Mouse (Mus musculus) MEL (cell line): Measurements from ENCODE around the gene Olfr350. TPM values are rescaled to one million over a fixed set of nuclear protein-coding genes. Genes with fewer than 3 reads are reported as not detected.

Source experiments
- DNase-seq: peaks from one replicate; pipeline ENCODE4 v3.0.0; 2011; ENCODE audit warnings: low read depth, low spot score
- H3K27ac ChIP-seq: 2 replicates; pipeline ENCODE4 v1.5.1; 2012; ENCODE audit warnings: low read depth, mild to moderate bottlenecking, control low read depth, low read length, moderate library complexity; ENCODE audit not compliant: control insufficient read depth
- H3K27me3 ChIP-seq, 2 experiments: fragments of 150-350 bp in 1 of 2; sonication (generic) in 1 of 2; 2 replicates each; pipeline ENCODE4 v1.6.1; 2012; ENCODE audit warnings: low read length in 2 of 2, mild to moderate bottlenecking in 2 of 2, improper control_type of control experiment in 1 of 2, moderate library complexity in 1 of 2; ENCODE audit not compliant: insufficient read depth in 2 of 2, control insufficient read depth in 1 of 2
- H3K36me3 ChIP-seq, 2 experiments: 2 replicates each; pipeline ENCODE4 v1.6.1; 2012 to 2014; ENCODE audit warnings: low read length in 2 of 2, improper control_type of control experiment in 1 of 2, inconsistent platforms in 1 of 2, mild to moderate bottlenecking in 1 of 2; ENCODE audit not compliant: insufficient read depth in 2 of 2, control insufficient read depth in 1 of 2
- H3K4me1 ChIP-seq, 2 experiments: fragments of 150-350 bp in 1 of 2; sonication (generic) in 1 of 2; 2 replicates each; pipeline ENCODE4 v1.6.1; 2012; ENCODE audit warnings: low read length in 2 of 2, improper control_type of control experiment in 1 of 2, mild to moderate bottlenecking in 1 of 2; ENCODE audit not compliant: insufficient read depth in 2 of 2, control insufficient read depth in 1 of 2
- H3K4me3 ChIP-seq, 2 experiments: fragments of 150-350 bp in 1 of 2; sonication (generic) in 1 of 2; 2 replicates each; pipeline ENCODE4 v1.5.1; 2012; ENCODE audit warnings: low read depth in 2 of 2, low read length in 2 of 2, mild to moderate bottlenecking in 2 of 2, moderate library complexity in 2 of 2, control low read depth in 1 of 2, improper control_type of control experiment in 1 of 2; ENCODE audit not compliant: control insufficient read depth in 1 of 2, insufficient read depth in 1 of 2
- H3K79me2 ChIP-seq: 2 replicates; pipeline ENCODE4 v1.6.1; 2012; ENCODE audit warnings: mild to moderate bottlenecking, low read length, moderate library complexity; ENCODE audit not compliant: control insufficient read depth, poor library complexity, insufficient read depth
- H3K9ac ChIP-seq: 2 replicates; pipeline ENCODE4 v1.6.1; 2012; ENCODE audit warnings: low read depth, mild to moderate bottlenecking, control low read depth, low read length, moderate library complexity; ENCODE audit not compliant: control insufficient read depth, poor library complexity, severe bottlenecking
- H3K9me3 ChIP-seq: fragments of 150-350 bp; sonication (generic); replicated peaks from 2 replicates; pipeline ENCODE4 v1.6.1; 2012; ENCODE audit warnings: mild to moderate bottlenecking, low read length, improper control_type of control experiment, moderate library complexity; ENCODE audit not compliant: insufficient read depth
- CTCF ChIP-seq, 3 experiments: IDR thresholded peaks in 2 of 3; conservative IDR thresholded peaks in 1 of 3; 2 replicates each; pipeline ENCODE4 v1.5.1; 2011 to 2012; ENCODE audit warnings: low read length in 3 of 3, low read depth in 2 of 3, mild to moderate bottlenecking in 2 of 3, improper control_type of control experiment in 1 of 3, inconsistent platforms in 1 of 3, mixed read lengths in 1 of 3, moderate library complexity in 1 of 3; ENCODE audit not compliant: control insufficient read depth in 1 of 3, insufficient read depth in 1 of 3, poor library complexity in 1 of 3, severe bottlenecking in 1 of 3
- E2F4 ChIP-seq: IDR thresholded peaks from 2 replicates; pipeline ENCODE4 v1.6.1; 2011; ENCODE audit warnings: low read depth, low read length, improper control_type of control experiment, borderline replicate concordance
- EP300 ChIP-seq, 2 experiments: IDR thresholded peaks; 2 replicates each; pipeline ENCODE4 v1.6.1; 2011; ENCODE audit warnings: improper control_type of control experiment in 2 of 2, low read length in 2 of 2, low read depth in 1 of 2, mild to moderate bottlenecking in 1 of 2
- ETS1 ChIP-seq: IDR thresholded peaks from 2 replicates; pipeline ENCODE4 v1.6.1; 2012; ENCODE audit warnings: low read depth, mild to moderate bottlenecking, inconsistent platforms, low read length, improper control_type of control experiment, moderate library complexity
- GABPA ChIP-seq: IDR thresholded peaks from 2 replicates; pipeline ENCODE4 v1.6.1; 2012; ENCODE audit warnings: low read depth, mild to moderate bottlenecking, inconsistent platforms, low read length, improper control_type of control experiment, moderate library complexity
- HCFC1 ChIP-seq: IDR thresholded peaks from 2 replicates; pipeline ENCODE4 v1.6.1; 2012; ENCODE audit warnings: low read depth, mild to moderate bottlenecking, inconsistent platforms, low read length, improper control_type of control experiment, moderate library complexity
- JUND ChIP-seq: IDR thresholded peaks from 2 replicates; pipeline ENCODE4 v1.6.1; 2011; ENCODE audit warnings: low read depth, mild to moderate bottlenecking, improper control_type of control experiment, low read length
- MAFK ChIP-seq: IDR thresholded peaks from 2 replicates; pipeline ENCODE4 v1.6.1; 2011; ENCODE audit warnings: low read depth, mild to moderate bottlenecking, low read length, improper control_type of control experiment, borderline replicate concordance
- MAZ ChIP-seq: IDR thresholded peaks from 2 replicates; pipeline ENCODE4 v1.6.1; 2012; ENCODE audit warnings: low read depth, mild to moderate bottlenecking, inconsistent platforms, low read length, improper control_type of control experiment
- MEF2A ChIP-seq: IDR thresholded peaks from 2 replicates; pipeline ENCODE4 v1.6.1; 2014; ENCODE audit warnings: low read depth, mild to moderate bottlenecking, inconsistent platforms, low read length, improper control_type of control experiment; ENCODE audit not compliant: poor library complexity, insufficient replicate concordance, severe bottlenecking; ENCODE audit errors: extremely low read depth
- NELFE ChIP-seq: IDR thresholded peaks from 2 replicates; pipeline ENCODE4 v1.6.1; 2011; ENCODE audit warnings: low read depth, low read length, improper control_type of control experiment
- POLR2A ChIP-seq, 2 experiments: IDR thresholded peaks; 2 replicates each; pipeline ENCODE4 v1.6.1; 2011 to 2012; ENCODE audit warnings: low read length in 2 of 2, mild to moderate bottlenecking in 2 of 2, control low read depth in 1 of 2, improper control_type of control experiment in 1 of 2, low read depth in 1 of 2, moderate library complexity in 1 of 2; ENCODE audit not compliant: control insufficient read depth in 1 of 2, insufficient read depth in 1 of 2, poor library complexity in 1 of 2
- POLR2AphosphoS2 ChIP-seq: IDR thresholded peaks from 2 replicates; pipeline ENCODE4 v1.6.1; 2011; ENCODE audit warnings: low read length, improper control_type of control experiment
- POLR2AphosphoS5 ChIP-seq: IDR thresholded peaks from 2 replicates; pipeline ENCODE4 v1.6.1; 2012; ENCODE audit warnings: low read depth, borderline replicate concordance, mild to moderate bottlenecking, inconsistent platforms, low read length, moderate library complexity, mixed read lengths
- RAD21 ChIP-seq: IDR thresholded peaks from 2 replicates; pipeline ENCODE4 v1.6.1; 2011; ENCODE audit warnings: mild to moderate bottlenecking, low read depth, low read length, improper control_type of control experiment
- RCOR1 ChIP-seq: IDR thresholded peaks from 2 replicates; pipeline ENCODE4 v1.6.1; 2012; ENCODE audit warnings: low read depth, mild to moderate bottlenecking, inconsistent platforms, low read length, improper control_type of control experiment
- SMC3 ChIP-seq: IDR thresholded peaks from 2 replicates; pipeline ENCODE4 v1.6.1; 2011; ENCODE audit warnings: low read depth, low read length, improper control_type of control experiment
- TAL1 ChIP-seq: IDR thresholded peaks from 2 replicates; pipeline ENCODE4 v1.6.1; 2012; ENCODE audit warnings: mild to moderate bottlenecking, inconsistent platforms, low read length, moderate library complexity, mixed read lengths
- TBP ChIP-seq: IDR thresholded peaks from 2 replicates; pipeline ENCODE4 v1.8.0; 2011; ENCODE audit warnings: low read depth, low read length, improper control_type of control experiment
- TCF12 ChIP-seq: IDR thresholded peaks from 2 replicates; pipeline ENCODE4 v1.6.1; 2014; ENCODE audit warnings: low read depth, mild to moderate bottlenecking, inconsistent platforms, low read length, improper control_type of control experiment, moderate library complexity
- UBTF ChIP-seq: IDR thresholded peaks from 2 replicates; pipeline ENCODE4 v1.6.1; 2012; ENCODE audit warnings: low read depth, mild to moderate bottlenecking, inconsistent platforms, low read length, improper control_type of control experiment, moderate library complexity, borderline replicate concordance; ENCODE audit not compliant: insufficient read depth
- USF2 ChIP-seq, 2 experiments: IDR thresholded peaks; 2 replicates each; pipeline ENCODE4 v1.6.1; 2011 to 2012; ENCODE audit warnings: improper control_type of control experiment in 2 of 2, low read length in 2 of 2, borderline replicate concordance in 1 of 2, inconsistent platforms in 1 of 2, low read depth in 1 of 2, mild to moderate bottlenecking in 1 of 2; ENCODE audit not compliant: insufficient read depth in 1 of 2
- ZC3H11A ChIP-seq: IDR thresholded peaks from 2 replicates; pipeline ENCODE4 v1.6.1; 2012; ENCODE audit warnings: low read depth, mild to moderate bottlenecking, inconsistent platforms, low read length, improper control_type of control experiment
- ZKSCAN1 ChIP-seq: IDR thresholded peaks from 2 replicates; pipeline ENCODE4 v1.6.1; 2012; ENCODE audit warnings: low read depth, mild to moderate bottlenecking, inconsistent platforms, low read length, improper control_type of control experiment, moderate library complexity
- ZMIZ1 ChIP-seq: IDR thresholded peaks from 2 replicates; pipeline ENCODE4 v1.6.1; 2012; ENCODE audit warnings: low read depth, mild to moderate bottlenecking, inconsistent platforms, low read length, improper control_type of control experiment, moderate library complexity
- ZNF384 ChIP-seq: IDR thresholded peaks from 2 replicates; pipeline ENCODE4 v1.6.1; 2012; ENCODE audit warnings: low read depth, mild to moderate bottlenecking, inconsistent platforms, low read length, improper control_type of control experiment
- polyA plus RNA-seq, 2 experiments: library from polyadenylated mRNA; stranded (reverse) in 1 of 2; unstranded in 1 of 2; fragments of >175 nt in 1 of 2; fragments of >200 nt in 1 of 2; gene quantifications; 2 replicates each; pipeline versions ENCODE4 v1.2.1 to v1.2.4; 2012; ENCODE audit warnings: low replicate concordance in 2 of 2, low read depth in 1 of 2; ENCODE audit not compliant: insufficient read length in 2 of 2, insufficient read depth in 1 of 2, missing spikeins in 1 of 2
- total RNA-seq: library from RNA; depleted of rRNA; stranded (reverse); fragments of 300-350 nt; gene quantifications from 2 replicates; pipeline ENCODE4 v1.2.3, GENCODE M21; 2012; rRNA removed

Olfr350 gene
- total RNA-seq = not detected in 2 replicates
- not detected for polyA plus RNA-seq

DNA sequence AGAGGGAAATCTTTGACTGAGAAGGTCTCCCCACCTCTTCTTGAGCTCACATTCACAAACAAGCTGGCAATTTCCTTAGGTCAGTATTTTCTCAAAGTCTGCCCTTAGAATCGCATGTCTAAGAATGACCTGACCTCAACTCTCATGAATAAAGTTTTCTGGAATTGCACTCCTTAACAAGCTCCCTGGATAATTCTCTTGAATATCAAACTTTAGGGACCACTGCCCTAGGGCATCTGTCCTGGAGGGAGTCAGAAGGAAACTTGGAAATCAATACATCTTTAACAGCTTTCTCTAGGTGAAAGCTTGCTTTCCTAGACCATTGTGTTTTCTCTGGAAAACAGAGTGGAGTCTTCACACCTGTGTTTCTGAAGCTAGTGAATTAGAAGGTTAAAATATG, at the start of gene Olfr350:
TSS of gene Olfr350 (plus strand) at position 301 of the 400 bp plus-strand sequence.
- Histone ChIP-seq H3K9ac (no peak within 1 kb of the TSS), H3K9me3 (no peaks in the 10 kb centered on the region), H3K27me3 (no peaks in the 10 kb centered on the region), H3K36me3 (no peaks in the 10 kb centered on the region), H3K4me1 (no peaks in the 10 kb centered on the region), H3K79me2 (no peaks in the 10 kb centered on the region), H3K27ac (no peak within 1 kb of the TSS), H3K4me3 (no peak within 1 kb of the TSS)
- no peak for TF ChIP-seq SMC3
- no peak for TF ChIP-seq NELFE
- no peak for TF ChIP-seq ZNF384
- no peak for TF ChIP-seq E2F4
- no peak for TF ChIP-seq POLR2AphosphoS5
- no peak for TF ChIP-seq JUND
- TF ChIP-seq MEF2A = no peak
- no peak for TF ChIP-seq HCFC1
- no peak for TF ChIP-seq TCF12
- TF ChIP-seq TBP = no peak
- no peak for TF ChIP-seq RAD21
- no peak for TF ChIP-seq GABPA
- TF ChIP-seq ZC3H11A = no peak
- TF ChIP-seq MAZ = no peak
- no peak for TF ChIP-seq EP300 (IDR thresholded peaks at IDR 0.05; ENCODE audit: low read depth in 1 of 2, low read length in 2 of 2)
- TF ChIP-seq UBTF = no peak
- no peak for TF ChIP-seq TAL1
- DNase-seq = no peak

DNA sequence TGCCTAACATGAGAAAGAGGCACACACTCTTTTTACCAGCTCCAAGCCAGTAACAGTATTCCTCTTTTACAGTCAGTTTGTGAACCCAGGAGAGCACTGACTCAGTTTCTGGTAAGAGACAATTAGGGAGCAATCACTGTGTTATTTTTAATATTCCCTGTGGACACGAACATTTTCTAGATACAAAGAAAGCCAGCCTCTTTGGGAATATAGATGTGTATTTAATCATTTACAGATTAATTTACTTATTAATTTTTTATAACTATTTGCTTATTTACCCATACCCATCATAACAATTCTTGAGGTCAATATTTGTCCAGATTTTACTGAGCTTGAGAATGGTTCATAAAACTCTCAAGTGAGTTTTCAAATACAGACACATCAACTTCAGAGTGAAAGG, 29.2 kb upstream of the Olfr350 start, which contains the start of gene Olfr3:
TSS of gene Olfr3 (minus strand) at position 101 of the 400 bp plus-strand sequence.
- no peaks in the 10 kb centered on the region for H3K4me1 ChIP-seq
- H3K27ac ChIP-seq = no peak within 1 kb of the TSS
- no peak within 1 kb of the TSS for H3K4me3 ChIP-seq
- H3K9ac ChIP-seq = no peak within 1 kb of the TSS
- no peaks in the 10 kb centered on the region for H3K9me3 ChIP-seq
- no peaks in the 10 kb centered on the region for H3K79me2 ChIP-seq
- no peaks in the 10 kb centered on the region for H3K27me3 ChIP-seq
- no peak for DNase-seq
- TF ChIP-seq RCOR1 (no peak), POLR2A (IDR thresholded peaks at IDR 0.05; ENCODE audit: control insufficient read depth in 1 of 2, insufficient read depth in 1 of 2, low read depth in 1 of 2, low read length in 2 of 2, poor library complexity in 1 of 2) (no peak), RAD21 (no peak), MAFK (no peak), CTCF (IDR thresholded peaks at IDR 0.05 in 2 of 3, conservative IDR thresholded peaks at IDR 0.05 in 1 of 3; ENCODE audit: control insufficient read depth in 1 of 3, insufficient read depth in 1 of 3, low read depth in 2 of 3, low read length in 3 of 3, poor library complexity in 1 of 3, severe bottlenecking in 1 of 3) (no peak), ZC3H11A (no peak), ZKSCAN1 (no peak), GABPA (no peak), USF2 (IDR thresholded peaks at IDR 0.05; ENCODE audit: borderline replicate concordance in 1 of 2, insufficient read depth in 1 of 2, low read depth in 1 of 2, low read length in 2 of 2) (no peak), ETS1 (no peak), E2F4 (no peak), ZMIZ1 (no peak), POLR2AphosphoS2 (no peak)
- no peaks in the 10 kb centered on the region for H3K36me3 ChIP-seq
